Mouse (Mus musculus): ENCODE data around the gene Ncbp1. TPM values are rescaled to one million over a fixed set of nuclear protein-coding genes. Genes with fewer than 3 reads are reported as not detected.
A peak's percentile ranks its signal among the peaks of the same experiment; 100 is the strongest.
"Not testable (repeated sequence)": the region's sequence is repeated elsewhere in the genome, so short reads cannot be mapped to it uniquely, and the experiment has no call there.

Gene Ncbp1
- polyA plus RNA-seq, 1 experiment, result 18.8 TPM

DNA sequence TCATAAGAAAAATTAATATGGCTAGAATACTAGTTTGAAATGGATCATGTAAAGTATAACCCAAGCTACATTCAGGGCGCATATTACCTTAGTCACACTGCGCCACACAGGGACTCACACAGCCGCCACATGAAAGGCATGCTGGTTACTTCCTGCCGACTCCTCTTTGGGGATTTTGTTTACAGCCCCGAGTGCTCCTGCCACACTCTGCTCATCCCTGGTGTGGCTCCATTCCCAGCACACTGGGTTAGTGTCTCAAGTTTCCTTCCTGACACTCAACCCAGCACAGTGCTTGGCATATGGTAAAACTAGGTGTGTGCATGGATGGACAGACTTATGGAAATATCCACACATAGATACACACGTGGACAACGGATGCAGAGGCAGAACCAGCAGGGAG, 43.8 kb downstream of the Ncbp1 start:
- Histone ChIP-seq H3K36me3 (ENCODE audit: control insufficient read depth, insufficient read depth, low read length) (peaks cover 9% of the 10 kb centered on the region), H3K27ac (ENCODE audit: insufficient read depth, low read depth, low read length) (no peak overlapping the region), H3K27me3 (replicated peaks; ENCODE audit: control insufficient read depth, insufficient read depth, low read length) (no peaks in the 10 kb centered on the region), H3K4me3 (ENCODE audit: insufficient read depth, low read depth, low read length) (no peak overlapping the region), H3K4me1 (ENCODE audit: control insufficient read depth, insufficient read depth, low read length) (no peaks in the 10 kb centered on the region)
- WGBS, result 76% methylated on average over 7 of the region's 7 CpGs
- DNase-seq, result no peak
- no peak for TF ChIP-seq POLR2A (IDR thresholded peaks at IDR 0.05; ENCODE audit: low read depth, low read length)

DNA sequence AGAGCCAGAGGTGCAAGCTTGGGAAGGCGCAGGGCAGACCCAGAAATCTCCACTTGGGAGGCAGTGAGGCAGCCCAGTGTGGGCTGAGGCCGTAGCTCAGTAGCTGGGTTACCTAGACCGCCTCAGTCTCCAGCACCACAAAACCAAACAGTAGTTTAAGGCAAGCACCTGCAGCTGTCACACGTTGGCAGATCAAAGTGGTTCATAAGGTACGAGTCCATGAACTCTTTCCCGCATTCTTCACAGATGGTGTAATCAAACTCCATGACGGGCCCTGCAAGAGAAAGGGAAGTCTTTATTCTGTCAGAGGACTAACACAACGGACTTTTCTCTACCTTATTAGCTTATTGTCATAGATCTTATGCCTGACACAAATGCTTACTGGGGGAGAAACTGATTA, 47.0 kb downstream of the Ncbp1 start:
- H3K4me3 ChIP-seq (ENCODE audit: insufficient read depth, low read depth, low read length), result no peak overlapping the region
- 64% methylated on average over 8 of the region's 8 CpGs for WGBS
- H3K4me1 ChIP-seq (ENCODE audit: control insufficient read depth, insufficient read depth, low read length), result no peaks in the 10 kb centered on the region
- no peak for DNase-seq
- no peaks in the 10 kb centered on the region for H3K27me3 ChIP-seq (replicated peaks; ENCODE audit: control insufficient read depth, insufficient read depth, low read length)
- TF ChIP-seq CTCF (conservative IDR thresholded peaks at IDR 0.05; ENCODE audit: insufficient read depth, insufficient read length, low read depth, low read length) (no peak), POLR2A (IDR thresholded peaks at IDR 0.05; ENCODE audit: low read depth, low read length) (no peak)
- no peak overlapping the region for H3K27ac ChIP-seq (ENCODE audit: insufficient read depth, low read depth, low read length)
- H3K36me3 ChIP-seq (ENCODE audit: control insufficient read depth, insufficient read depth, low read length), result peaks cover 6% of the 10 kb centered on the region

DNA sequence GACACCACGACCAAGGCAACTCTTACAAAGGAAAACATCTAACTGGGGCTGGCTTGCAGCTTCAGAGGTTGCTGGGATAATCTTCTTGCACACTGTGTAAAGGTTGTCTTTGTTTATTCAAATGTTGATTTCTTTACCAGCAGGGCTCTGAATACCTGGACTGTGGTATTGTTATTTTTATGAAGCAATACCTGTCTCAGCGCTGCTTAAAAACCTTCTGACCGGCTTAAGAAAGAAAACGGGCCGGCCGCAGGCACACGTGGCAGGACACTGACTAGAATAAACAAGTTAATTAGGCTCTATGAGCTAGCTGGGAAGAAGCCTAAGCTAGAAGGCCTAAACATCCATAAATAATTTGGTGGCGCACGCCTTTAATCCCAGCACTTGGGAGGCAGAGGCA, 47.5 kb downstream of the Ncbp1 start:
- Histone ChIP-seq H3K36me3 (ENCODE audit: control insufficient read depth, insufficient read depth, low read length) (peaks cover 6% of the 10 kb centered on the region), H3K27ac (ENCODE audit: insufficient read depth, low read depth, low read length) (no peak overlapping the region), H3K27me3 (replicated peaks; ENCODE audit: control insufficient read depth, insufficient read depth, low read length) (no peaks in the 10 kb centered on the region), H3K4me1 (ENCODE audit: control insufficient read depth, insufficient read depth, low read length) (no peaks in the 10 kb centered on the region), H3K4me3 (ENCODE audit: insufficient read depth, low read depth, low read length) (no peak overlapping the region)
- WGBS, result 79% methylated on average over 9 of the region's 9 CpGs
- no peak for TF ChIP-seq POLR2A (IDR thresholded peaks at IDR 0.05; ENCODE audit: low read depth, low read length)
- TF ChIP-seq CTCF (conservative IDR thresholded peaks at IDR 0.05; ENCODE audit: insufficient read depth, insufficient read length, low read depth, low read length), result no peak
- DNase-seq, result no peak

- no peaks in the 10 kb centered on the region for H3K4me1 ChIP-seq (ENCODE audit: control insufficient read depth, insufficient read depth, low read length)
- peaks cover 6% of the 10 kb centered on the region for H3K36me3 ChIP-seq (ENCODE audit: control insufficient read depth, insufficient read depth, low read length)
- H3K4me3 ChIP-seq (ENCODE audit: insufficient read depth, low read depth, low read length), result no peak overlapping the region
- no peak overlapping the region for H3K27ac ChIP-seq (ENCODE audit: insufficient read depth, low read depth, low read length)
- 59% methylated on average over 3 of the region's 3 CpGs for WGBS
- TF ChIP-seq CTCF (conservative IDR thresholded peaks at IDR 0.05; ENCODE audit: insufficient read depth, insufficient read length, low read depth, low read length) (no peak), POLR2A (IDR thresholded peaks at IDR 0.05; ENCODE audit: low read depth, low read length) (no peak)
- no peaks in the 10 kb centered on the region for H3K27me3 ChIP-seq (replicated peaks; ENCODE audit: control insufficient read depth, insufficient read depth, low read length)
- no peak for DNase-seq
Observed at GRCm38 (mm10) chr4:46186466-46186865, 48.1 kb downstream of the Ncbp1 start.

GRCm38 (mm10) chr4:46192011-46192410, 53.6 kb downstream of the Ncbp1 start:
- not testable (repeated sequence) for H3K27me3 ChIP-seq (replicated peaks; ENCODE audit: control insufficient read depth, insufficient read depth, low read length); H3K36me3 ChIP-seq (ENCODE audit: control insufficient read depth, insufficient read depth, low read length); H3K27ac ChIP-seq (ENCODE audit: insufficient read depth, low read depth, low read length); H3K4me3 ChIP-seq (ENCODE audit: insufficient read depth, low read depth, low read length); H3K4me1 ChIP-seq (ENCODE audit: control insufficient read depth, insufficient read depth, low read length)
- peak; percentile 51 for DNase-seq

GRCm38 (mm10) chr4:46195781-46196487, 57.5 kb downstream of the Ncbp1 start, which contains the start of gene Xpa:
Gene Xpa, minus strand, starts transcription at chr4:46196311.
- no peaks in the 10 kb centered on the region for H3K27me3 ChIP-seq (replicated peaks; ENCODE audit: control insufficient read depth, insufficient read depth, low read length)
- H3K27ac ChIP-seq (ENCODE audit: insufficient read depth, low read depth, low read length), result peak within 1 kb of the TSS; percentile 83
- WGBS, result under 1% methylated on average over 70 of the region's 70 CpGs
- peaks cover 4% of the 10 kb centered on the region; the same call in 1 of the 2 replicates for H3K4me1 ChIP-seq (ENCODE audit: control insufficient read depth, insufficient read depth, low read length)
- peak within 1 kb of the TSS; percentile 94 for H3K4me3 ChIP-seq (ENCODE audit: insufficient read depth, low read depth, low read length)
- DNase-seq, result peak; percentile 97
- TF ChIP-seq POLR2A (IDR thresholded peaks at IDR 0.05; ENCODE audit: low read depth, low read length), result peak; percentile 93
- TF ChIP-seq CTCF (conservative IDR thresholded peaks at IDR 0.05; ENCODE audit: insufficient read depth, insufficient read length, low read depth, low read length), result no peak
- no peaks in the 10 kb centered on the region for H3K36me3 ChIP-seq (ENCODE audit: control insufficient read depth, insufficient read depth, low read length)

GRCm38 (mm10) chr4:46196513-46196912, 58.1 kb downstream of the Ncbp1 start:
- Histone ChIP-seq H3K27me3 (replicated peaks; ENCODE audit: control insufficient read depth, insufficient read depth, low read length) (no peaks in the 10 kb centered on the region), H3K27ac (ENCODE audit: insufficient read depth, low read depth, low read length) (peak overlapping the region; percentile 83), H3K4me1 (ENCODE audit: control insufficient read depth, insufficient read depth, low read length) (peaks cover 4% of the 10 kb centered on the region; the same call in 1 of the 2 replicates), H3K36me3 (ENCODE audit: control insufficient read depth, insufficient read depth, low read length) (no peaks in the 10 kb centered on the region), H3K4me3 (ENCODE audit: insufficient read depth, low read depth, low read length) (peak overlapping the region; percentile 94)
- WGBS, result 38% methylated on average over 6 of the region's 6 CpGs
- TF ChIP-seq POLR2A (IDR thresholded peaks at IDR 0.05; ENCODE audit: low read depth, low read length), result no peak
- no peak for TF ChIP-seq CTCF (conservative IDR thresholded peaks at IDR 0.05; ENCODE audit: insufficient read depth, insufficient read length, low read depth, low read length)
- no peak for DNase-seq

Measured in kidney, adult 2 months (tissue).